Mouse (Mus musculus) adipocyte (in vitro differentiated cells): ENCODE measurements around the gene Gm21293.
"Not testable (repeated sequence)": the region's sequence is repeated elsewhere in the genome, so short reads cannot be mapped to it uniquely, and the experiment has no call there.

Source experiments
- DNase-seq: peaks from one replicate; pipeline ENCODE4 v3.0.0-alpha.2; 2016; ENCODE audit warnings: low spot score

Gene Gm21293

DNA sequence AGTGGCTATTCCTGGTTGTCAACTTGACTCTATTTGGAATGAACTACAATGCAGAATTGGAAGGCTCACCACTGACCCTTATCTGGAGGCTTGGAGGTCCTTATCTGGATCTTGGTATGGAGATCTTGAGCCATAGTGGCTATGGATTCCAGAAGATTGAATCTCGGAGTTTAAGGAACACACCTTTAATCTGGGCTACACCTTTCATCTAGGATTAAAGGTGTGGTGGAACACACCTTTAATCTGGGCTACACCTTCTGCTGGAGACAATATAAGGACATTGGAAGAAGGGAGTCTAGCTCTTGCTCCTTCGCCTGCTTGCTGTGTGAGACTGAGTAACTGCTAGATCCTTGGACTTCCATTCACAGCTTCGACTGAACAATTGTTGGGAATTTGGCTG is at the start of gene Gm21293:
Gene Gm21293, plus strand, starts transcription at position 301 of the 400 bp plus-strand sequence.
- not testable (repeated sequence) for DNase-seq

DNA sequence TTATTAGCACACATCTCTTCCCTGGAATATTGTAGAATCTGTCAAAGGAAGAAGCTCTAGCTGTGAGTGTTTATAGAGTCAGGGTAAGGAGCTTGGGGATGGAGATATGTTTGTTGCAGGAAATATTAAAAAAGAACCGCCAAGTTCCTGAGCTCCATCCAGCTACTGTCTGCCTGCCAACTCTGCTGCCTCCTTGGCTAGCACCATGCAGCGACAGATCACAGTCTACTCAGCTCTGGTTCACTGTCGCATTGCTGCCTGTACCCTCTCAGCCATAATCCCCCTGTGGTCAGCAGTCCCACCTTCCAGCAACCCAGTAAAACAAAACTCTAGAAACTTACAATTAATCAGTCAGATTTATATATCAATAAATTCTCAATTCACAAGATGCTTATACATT is 32.7 kb upstream of the Gm21293 start:
- no peak for DNase-seq

DNA sequence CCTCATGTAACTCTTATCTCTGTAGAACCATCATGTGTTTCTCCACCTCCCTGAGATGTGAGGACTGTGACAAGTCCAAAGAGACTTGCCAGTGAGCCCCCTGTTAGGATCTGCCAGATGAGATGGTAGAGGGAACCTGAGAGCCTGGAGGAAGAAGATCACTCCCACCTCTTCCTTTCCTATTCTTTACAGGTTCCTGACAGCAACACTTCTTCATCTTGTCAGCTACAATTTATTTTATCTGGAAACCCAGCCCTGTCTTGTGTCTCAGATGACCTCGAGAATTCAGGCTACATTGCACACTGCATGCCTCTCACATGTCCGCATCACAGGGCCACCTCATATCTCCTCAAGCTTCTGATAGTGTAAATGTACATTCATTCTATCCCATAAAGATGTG is 24.5 kb upstream of the Gm21293 start:
- no peak for DNase-seq

DNA sequence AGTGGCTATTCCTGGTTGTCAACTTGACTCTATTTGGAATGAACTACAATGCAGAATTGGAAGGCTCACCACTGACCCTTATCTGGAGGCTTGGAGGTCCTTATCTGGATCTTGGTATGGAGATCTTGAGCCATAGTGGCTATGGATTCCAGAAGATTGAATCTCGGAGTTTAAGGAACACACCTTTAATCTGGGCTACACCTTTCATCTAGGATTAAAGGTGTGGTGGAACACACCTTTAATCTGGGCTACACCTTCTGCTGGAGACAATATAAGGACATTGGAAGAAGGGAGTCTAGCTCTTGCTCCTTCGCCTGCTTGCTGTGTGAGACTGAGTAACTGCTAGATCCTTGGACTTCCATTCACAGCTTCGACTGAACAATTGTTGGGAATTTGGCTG is 8.4 kb downstream of the Gm21293 start, which contains the start of gene Gm6763:
Gene Gm6763, plus strand, starts transcription at position 301 of the 400 bp plus-strand sequence.
- DNase-seq, result not testable (repeated sequence)

DNA sequence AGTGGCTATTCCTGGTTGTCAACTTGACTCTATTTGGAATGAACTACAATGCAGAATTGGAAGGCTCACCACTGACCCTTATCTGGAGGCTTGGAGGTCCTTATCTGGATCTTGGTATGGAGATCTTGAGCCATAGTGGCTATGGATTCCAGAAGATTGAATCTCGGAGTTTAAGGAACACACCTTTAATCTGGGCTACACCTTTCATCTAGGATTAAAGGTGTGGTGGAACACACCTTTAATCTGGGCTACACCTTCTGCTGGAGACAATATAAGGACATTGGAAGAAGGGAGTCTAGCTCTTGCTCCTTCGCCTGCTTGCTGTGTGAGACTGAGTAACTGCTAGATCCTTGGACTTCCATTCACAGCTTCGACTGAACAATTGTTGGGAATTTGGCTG is 16.9 kb downstream of the Gm21293 start, which contains the start of gene Gm8764:
Gene Gm8764, plus strand, starts transcription at position 301 of the 400 bp plus-strand sequence.
- not testable (repeated sequence) for DNase-seq

DNA sequence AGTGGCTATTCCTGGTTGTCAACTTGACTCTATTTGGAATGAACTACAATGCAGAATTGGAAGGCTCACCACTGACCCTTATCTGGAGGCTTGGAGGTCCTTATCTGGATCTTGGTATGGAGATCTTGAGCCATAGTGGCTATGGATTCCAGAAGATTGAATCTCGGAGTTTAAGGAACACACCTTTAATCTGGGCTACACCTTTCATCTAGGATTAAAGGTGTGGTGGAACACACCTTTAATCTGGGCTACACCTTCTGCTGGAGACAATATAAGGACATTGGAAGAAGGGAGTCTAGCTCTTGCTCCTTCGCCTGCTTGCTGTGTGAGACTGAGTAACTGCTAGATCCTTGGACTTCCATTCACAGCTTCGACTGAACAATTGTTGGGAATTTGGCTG is 25.4 kb downstream of the Gm21293 start, which contains the start of gene Gm21304:
Gene Gm21304, plus strand, starts transcription at position 301 of the 400 bp plus-strand sequence.
- not testable (repeated sequence) for DNase-seq

DNA sequence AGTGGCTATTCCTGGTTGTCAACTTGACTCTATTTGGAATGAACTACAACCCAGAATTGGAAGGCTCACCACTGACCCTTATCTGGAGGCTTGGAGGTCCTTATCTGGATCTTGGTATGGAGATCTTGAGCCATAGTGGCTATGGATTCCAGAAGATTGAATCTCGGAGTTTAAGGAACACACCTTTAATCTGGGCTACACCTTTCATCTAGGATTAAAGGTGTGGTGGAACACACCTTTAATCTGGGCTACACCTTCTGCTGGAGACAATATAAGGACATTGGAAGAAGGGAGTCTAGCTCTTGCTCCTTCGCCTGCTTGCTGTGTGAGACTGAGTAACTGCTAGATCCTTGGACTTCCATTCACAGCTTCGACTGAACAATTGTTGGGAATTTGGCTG is 33.9 kb downstream of the Gm21293 start, which contains the start of gene Gm21312:
Gene Gm21312, plus strand, starts transcription at position 301 of the 400 bp plus-strand sequence.
- not testable (repeated sequence) for DNase-seq

DNA sequence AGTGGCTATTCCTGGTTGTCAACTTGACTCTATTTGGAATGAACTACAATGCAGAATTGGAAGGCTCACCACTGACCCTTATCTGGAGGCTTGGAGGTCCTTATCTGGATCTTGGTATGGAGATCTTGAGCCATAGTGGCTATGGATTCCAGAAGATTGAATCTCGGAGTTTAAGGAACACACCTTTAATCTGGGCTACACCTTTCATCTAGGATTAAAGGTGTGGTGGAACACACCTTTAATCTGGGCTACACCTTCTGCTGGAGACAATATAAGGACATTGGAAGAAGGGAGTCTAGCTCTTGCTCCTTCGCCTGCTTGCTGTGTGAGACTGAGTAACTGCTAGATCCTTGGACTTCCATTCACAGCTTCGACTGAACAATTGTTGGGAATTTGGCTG is 42.4 kb downstream of the Gm21293 start, which contains the start of gene Gm20765:
Gene Gm20765, plus strand, starts transcription at position 301 of the 400 bp plus-strand sequence.
- DNase-seq, result not testable (repeated sequence)

DNA sequence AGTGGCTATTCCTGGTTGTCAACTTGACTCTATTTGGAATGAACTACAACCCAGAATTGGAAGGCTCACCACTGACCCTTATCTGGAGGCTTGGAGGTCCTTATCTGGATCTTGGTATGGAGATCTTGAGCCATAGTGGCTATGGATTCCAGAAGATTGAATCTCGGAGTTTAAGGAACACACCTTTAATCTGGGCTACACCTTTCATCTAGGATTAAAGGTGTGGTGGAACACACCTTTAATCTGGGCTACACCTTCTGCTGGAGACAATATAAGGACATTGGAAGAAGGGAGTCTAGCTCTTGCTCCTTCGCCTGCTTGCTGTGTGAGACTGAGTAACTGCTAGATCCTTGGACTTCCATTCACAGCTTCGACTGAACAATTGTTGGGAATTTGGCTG is 51.0 kb downstream of the Gm21293 start, which contains the start of gene Gm4340:
Gene Gm4340, plus strand, starts transcription at position 301 of the 400 bp plus-strand sequence.
- DNase-seq, result not testable (repeated sequence)
